Mouse (Mus musculus): ENCODE results near the gene Lta.

GRCm38 (mm10) chr17:35239700-35240099 lies 34.5 kb upstream of the Lta start:
- no peak for TF ChIP-seq CTCF (IDR thresholded peaks at IDR 0.05; ENCODE audit: insufficient read depth, low read length)
- TF ChIP-seq POLR2A (IDR thresholded peaks at IDR 0.05; ENCODE audit: borderline replicate concordance, extremely low read depth, low read depth, low read length) = no peak

All from lung, adult 2 months (tissue).